Mouse (Mus musculus) cerebellum, postnatal 14 days (tissue): ENCODE measurements around the gene Taf7l.

Source experiments
- DNase-seq, 2 experiments: peaks; one replicate each; pipeline ENCODE4 v3.0.0; 2021; ENCODE audit warnings: mixed read lengths in 2 of 2

Taf7l gene

GRCm38 (mm10) chrX:134476290-134476689 is at the start of gene Taf7l:
TSS of gene Taf7l (minus strand) at chrX:134476490.
- no peak for DNase-seq

- no peak for DNase-seq
Observed at GRCm38 (mm10) chrX:134525260-134525659, 49.0 kb upstream of the Taf7l start.

GRCm38 (mm10) chrX:134523772-134524171 is 47.5 kb upstream of the Taf7l start:
- DNase-seq, result no peak

- DNase-seq, result peak; percentile 4 to 14
Observed at GRCm38 (mm10) chrX:134509473-134509872, 33.2 kb upstream of the Taf7l start.

GRCm38 (mm10) chrX:134507977-134508376 is 31.7 kb upstream of the Taf7l start:
- DNase-seq, result no peak

GRCm38 (mm10) chrX:134500651-134501050 is 24.4 kb upstream of the Taf7l start:
- no peak for DNase-seq

- no peak for DNase-seq
Observed at GRCm38 (mm10) chrX:134481720-134482119, 5.4 kb upstream of the Taf7l start.

GRCm38 (mm10) chrX:134474988-134475710 is 1.1 kb downstream of the Taf7l start:
- no peak for DNase-seq

GRCm38 (mm10) chrX:134427307-134427706 is 49.0 kb downstream of the Taf7l start:
- DNase-seq, result peak in 1 of 2 experiments; percentile 20

GRCm38 (mm10) chrX:134426819-134427218 is 49.5 kb downstream of the Taf7l start:
- DNase-seq, result peak; percentile 14 to 25

- DNase-seq, result peak; percentile 14 to 18
Observed at GRCm38 (mm10) chrX:134425798-134426197, 50.5 kb downstream of the Taf7l start.

- no peak for DNase-seq
Observed at GRCm38 (mm10) chrX:134424263-134424662, 52.0 kb downstream of the Taf7l start.

- DNase-seq, result no peak
Observed at GRCm38 (mm10) chrX:134420097-134420496, 56.2 kb downstream of the Taf7l start.

GRCm38 (mm10) chrX:134412096-134412495 is 64.2 kb downstream of the Taf7l start:
- DNase-seq, result no peak
